Mouse (Mus musculus) MEL (cell line): ENCODE results near the gene Atp1a4. TPM values are rescaled to one million over a fixed set of nuclear protein-coding genes. Genes with fewer than 3 reads are reported as not detected.

ENCODE experiments used
- DNase-seq: peaks from one replicate; pipeline ENCODE4 v3.0.0; 2011; ENCODE audit warnings: low read depth, low spot score
- H3K27ac ChIP-seq: 2 replicates; pipeline ENCODE4 v1.5.1; 2012; ENCODE audit warnings: low read depth, mild to moderate bottlenecking, control low read depth, low read length, moderate library complexity; ENCODE audit not compliant: control insufficient read depth
- H3K27me3 ChIP-seq, 2 experiments: fragments of 150-350 bp in 1 of 2; sonication (generic) in 1 of 2; 2 replicates each; pipeline ENCODE4 v1.6.1; 2012; ENCODE audit warnings: low read length in 2 of 2, mild to moderate bottlenecking in 2 of 2, improper control_type of control experiment in 1 of 2, moderate library complexity in 1 of 2; ENCODE audit not compliant: insufficient read depth in 2 of 2, control insufficient read depth in 1 of 2
- H3K36me3 ChIP-seq, 2 experiments: 2 replicates each; pipeline ENCODE4 v1.6.1; 2012 to 2014; ENCODE audit warnings: low read length in 2 of 2, improper control_type of control experiment in 1 of 2, inconsistent platforms in 1 of 2, mild to moderate bottlenecking in 1 of 2; ENCODE audit not compliant: insufficient read depth in 2 of 2, control insufficient read depth in 1 of 2
- H3K4me1 ChIP-seq, 2 experiments: fragments of 150-350 bp in 1 of 2; sonication (generic) in 1 of 2; 2 replicates each; pipeline ENCODE4 v1.6.1; 2012; ENCODE audit warnings: low read length in 2 of 2, improper control_type of control experiment in 1 of 2, mild to moderate bottlenecking in 1 of 2; ENCODE audit not compliant: insufficient read depth in 2 of 2, control insufficient read depth in 1 of 2
- H3K4me3 ChIP-seq, 2 experiments: fragments of 150-350 bp in 1 of 2; sonication (generic) in 1 of 2; 2 replicates each; pipeline ENCODE4 v1.5.1; 2012; ENCODE audit warnings: low read depth in 2 of 2, low read length in 2 of 2, mild to moderate bottlenecking in 2 of 2, moderate library complexity in 2 of 2, control low read depth in 1 of 2, improper control_type of control experiment in 1 of 2; ENCODE audit not compliant: control insufficient read depth in 1 of 2, insufficient read depth in 1 of 2
- H3K79me2 ChIP-seq: 2 replicates; pipeline ENCODE4 v1.6.1; 2012; ENCODE audit warnings: mild to moderate bottlenecking, low read length, moderate library complexity; ENCODE audit not compliant: control insufficient read depth, poor library complexity, insufficient read depth
- H3K9ac ChIP-seq: 2 replicates; pipeline ENCODE4 v1.6.1; 2012; ENCODE audit warnings: low read depth, mild to moderate bottlenecking, control low read depth, low read length, moderate library complexity; ENCODE audit not compliant: control insufficient read depth, poor library complexity, severe bottlenecking
- H3K9me3 ChIP-seq: fragments of 150-350 bp; sonication (generic); replicated peaks from 2 replicates; pipeline ENCODE4 v1.6.1; 2012; ENCODE audit warnings: mild to moderate bottlenecking, low read length, improper control_type of control experiment, moderate library complexity; ENCODE audit not compliant: insufficient read depth
- ELF1 ChIP-seq: IDR thresholded peaks from 2 replicates; pipeline ENCODE4 v1.6.1; 2014; ENCODE audit warnings: low read depth, mild to moderate bottlenecking, inconsistent platforms, low read length, improper control_type of control experiment, moderate library complexity
- EP300 ChIP-seq, 2 experiments: IDR thresholded peaks; 2 replicates each; pipeline ENCODE4 v1.6.1; 2011; ENCODE audit warnings: improper control_type of control experiment in 2 of 2, low read length in 2 of 2, low read depth in 1 of 2, mild to moderate bottlenecking in 1 of 2
- HCFC1 ChIP-seq: IDR thresholded peaks from 2 replicates; pipeline ENCODE4 v1.6.1; 2012; ENCODE audit warnings: low read depth, mild to moderate bottlenecking, inconsistent platforms, low read length, improper control_type of control experiment, moderate library complexity
- JUND ChIP-seq: IDR thresholded peaks from 2 replicates; pipeline ENCODE4 v1.6.1; 2011; ENCODE audit warnings: low read depth, mild to moderate bottlenecking, improper control_type of control experiment, low read length
- KAT2A ChIP-seq: conservative IDR thresholded peaks from 2 replicates; pipeline ENCODE4 v1.6.1; 2012; ENCODE audit warnings: low read depth, low read length, improper control_type of control experiment, inconsistent platforms
- MEF2A ChIP-seq: IDR thresholded peaks from 2 replicates; pipeline ENCODE4 v1.6.1; 2014; ENCODE audit warnings: low read depth, mild to moderate bottlenecking, inconsistent platforms, low read length, improper control_type of control experiment; ENCODE audit not compliant: poor library complexity, insufficient replicate concordance, severe bottlenecking; ENCODE audit errors: extremely low read depth
- MYC ChIP-seq: IDR thresholded peaks from 2 replicates; pipeline ENCODE4 v1.6.1; 2011; ENCODE audit warnings: low read depth, mild to moderate bottlenecking, low read length, improper control_type of control experiment, moderate library complexity
- POLR2A ChIP-seq, 2 experiments: IDR thresholded peaks; 2 replicates each; pipeline ENCODE4 v1.6.1; 2011 to 2012; ENCODE audit warnings: low read length in 2 of 2, mild to moderate bottlenecking in 2 of 2, control low read depth in 1 of 2, improper control_type of control experiment in 1 of 2, low read depth in 1 of 2, moderate library complexity in 1 of 2; ENCODE audit not compliant: control insufficient read depth in 1 of 2, insufficient read depth in 1 of 2, poor library complexity in 1 of 2
- POLR2AphosphoS5 ChIP-seq: IDR thresholded peaks from 2 replicates; pipeline ENCODE4 v1.6.1; 2012; ENCODE audit warnings: low read depth, borderline replicate concordance, mild to moderate bottlenecking, inconsistent platforms, low read length, moderate library complexity, mixed read lengths
- RCOR1 ChIP-seq: IDR thresholded peaks from 2 replicates; pipeline ENCODE4 v1.6.1; 2012; ENCODE audit warnings: low read depth, mild to moderate bottlenecking, inconsistent platforms, low read length, improper control_type of control experiment
- ZKSCAN1 ChIP-seq: IDR thresholded peaks from 2 replicates; pipeline ENCODE4 v1.6.1; 2012; ENCODE audit warnings: low read depth, mild to moderate bottlenecking, inconsistent platforms, low read length, improper control_type of control experiment, moderate library complexity
- ZNF384 ChIP-seq: IDR thresholded peaks from 2 replicates; pipeline ENCODE4 v1.6.1; 2012; ENCODE audit warnings: low read depth, mild to moderate bottlenecking, inconsistent platforms, low read length, improper control_type of control experiment
- polyA plus RNA-seq, 2 experiments: library from polyadenylated mRNA; stranded (reverse) in 1 of 2; unstranded in 1 of 2; fragments of >175 nt in 1 of 2; fragments of >200 nt in 1 of 2; gene quantifications; 2 replicates each; pipeline versions ENCODE4 v1.2.1 to v1.2.4; 2012; ENCODE audit warnings: low replicate concordance in 2 of 2, low read depth in 1 of 2; ENCODE audit not compliant: insufficient read length in 2 of 2, insufficient read depth in 1 of 2, missing spikeins in 1 of 2
- total RNA-seq: library from RNA; depleted of rRNA; stranded (reverse); fragments of 300-350 nt; gene quantifications from 2 replicates; pipeline ENCODE4 v1.2.3, GENCODE M21; 2012

Gene Atp1a4
- total and polyA plus RNA-seq, 3 experiments: not detected

- Histone ChIP-seq H3K4me3 (no peak overlapping the region), H3K27ac (no peak overlapping the region), H3K36me3 (peaks cover 0 to 5% of the 10 kb centered on the region in 2 experiments; a peak in 1 of 4 replicates), H3K9me3 (no peaks in the 10 kb centered on the region), H3K27me3 (peaks cover 8 to 15% of the 10 kb centered on the region in 2 experiments; a peak in 3 of 4 replicates), H3K9ac (no peak overlapping the region), H3K79me2 (no peaks in the 10 kb centered on the region), H3K4me1 (peaks cover 3 to 10% of the 10 kb centered on the region in 2 experiments; a peak in 1 of 4 replicates)
- TF ChIP-seq RCOR1 (peak; percentile 55; the same call in 1 of the 2 replicates), JUND (no peak), ZNF384 (peak; percentile 95), HCFC1 (0 out of 2 replicates have a peak, but pooled peaks have one; percentile 23), ELF1 (peak; percentile 27; the same call in 1 of the 2 replicates), EP300 (IDR thresholded peaks at IDR 0.05; ENCODE audit: low read depth in 1 of 2, low read length in 2 of 2) (peak; percentile 29 to 66), KAT2A (no peak)
- TF ChIP-seq, all 39 proteins: peak for 5
- DNase-seq: peak; percentile 70
These were observed 17.1 kb downstream of the Atp1a4 start for GRCm38 (mm10) chr1:172240945-172241708.

- no peak overlapping the region for H3K27ac ChIP-seq
- H3K9ac ChIP-seq: no peak overlapping the region
- peaks cover 6 to 11% of the 10 kb centered on the region in 2 experiments; a peak in 3 of 4 replicates for H3K27me3 ChIP-seq
- H3K4me3 ChIP-seq: no peak overlapping the region
- no peaks in the 10 kb centered on the region for H3K79me2 ChIP-seq
- H3K4me1 ChIP-seq: no peaks in the 10 kb centered on the region
- H3K36me3 ChIP-seq: no peaks in the 10 kb centered on the region
- TF ChIP-seq MYC (no peak), EP300 (IDR thresholded peaks at IDR 0.05; ENCODE audit: low read depth in 1 of 2, low read length in 2 of 2) (no peak), POLR2AphosphoS5 (no peak), RCOR1 (no peak), POLR2A (IDR thresholded peaks at IDR 0.05; ENCODE audit: control insufficient read depth in 1 of 2, insufficient read depth in 1 of 2, low read depth in 1 of 2, low read length in 2 of 2, poor library complexity in 1 of 2) (no peak)
- TF ChIP-seq, all 39 proteins: peak for 0
- no peak for DNase-seq
- no peaks in the 10 kb centered on the region for H3K9me3 ChIP-seq
These were observed 29.0 kb downstream of the Atp1a4 start for GRCm38 (mm10) chr1:172229215-172229614.

GRCm38 (mm10) chr1:172228209-172228608, 30.0 kb downstream of the Atp1a4 start:
- Histone ChIP-seq H3K9me3 (no peaks in the 10 kb centered on the region), H3K79me2 (no peaks in the 10 kb centered on the region), H3K4me1 (no peaks in the 10 kb centered on the region), H3K27me3 (peaks cover 6 to 11% of the 10 kb centered on the region in 2 experiments; a peak in 3 of 4 replicates), H3K27ac (no peak overlapping the region), H3K4me3 (no peak overlapping the region), H3K36me3 (no peaks in the 10 kb centered on the region), H3K9ac (no peak overlapping the region)
- TF ChIP-seq ZKSCAN1 (no peak), MEF2A (no peak), RCOR1 (no peak)
- DNase-seq: no peak
